Mouse (Mus musculus) cerebellum, adult 2 months (tissue): Measurements from ENCODE around the gene Ccpg1os.
A peak's percentile ranks its signal among the peaks of the same experiment; 100 is the strongest.

ENCODE experiments used
- CTCF ChIP-seq: fragments of 200-500 bp; IDR thresholded peaks from 2 replicates; pipeline ENCODE4 v1.5.1; 2011; ENCODE audit warnings: low read depth, mild to moderate bottlenecking, control low read depth, low read length, moderate library complexity, borderline replicate concordance; ENCODE audit not compliant: insufficient read depth
- POLR2A ChIP-seq: fragments of 200-500 bp; IDR thresholded peaks from 2 replicates; pipeline ENCODE4 v1.6.1; 2011; ENCODE audit warnings: low read length, control low read depth, borderline replicate concordance; ENCODE audit not compliant: insufficient read depth

- 0 out of 2 replicates have a peak, but pooled peaks have one; percentile 4 for TF ChIP-seq CTCF
- no peak for TF ChIP-seq POLR2A
These were observed 41.8 kb downstream of the Ccpg1os start for GRCm38 (mm10) chr9:72943424-72943823.
